Mouse (Mus musculus) embryonic facial prominence, embryonic 11.5 days (tissue): ENCODE measurements around the gene Scn7a. TPM values are rescaled to one million over a fixed set of nuclear protein-coding genes. Genes with fewer than 3 reads are reported as not detected.

Source experiments
- ATAC-seq: fragments of 200-750 bp; cut with Nextera tagmentation; replicated peaks from 2 replicates; pipeline ENCODE4 v1.8.0; 2017; ENCODE audit warnings: low read depth; ENCODE audit not compliant: insufficient number of reproducible peaks, low FRiP score, low TSS enrichment
- DNase-seq: peaks from one replicate; pipeline ENCODE4 v3.0.0-alpha.2; 2015; ENCODE audit warnings: low spot score
- H3K27ac ChIP-seq: fragments of 300-500 bp; sonication (generic); replicated peaks from 2 replicates; pipeline ENCODE4 v1.5.1; 2014; ENCODE audit warnings: mild to moderate bottlenecking, low read depth, low read length, control low read depth
- H3K27me3 ChIP-seq: fragments of 300-500 bp; sonication (generic); 2 replicates; pipeline ENCODE4 v1.6.1; 2014; ENCODE audit warnings: mild to moderate bottlenecking, low read length, moderate library complexity, mixed read lengths; ENCODE audit not compliant: control insufficient read depth, insufficient read depth
- H3K36me3 ChIP-seq: fragments of 300-500 bp; sonication (generic); replicated peaks from 2 replicates; pipeline ENCODE4 v1.6.1; 2014; ENCODE audit warnings: low read depth, mild to moderate bottlenecking, low read length, moderate library complexity, mixed read lengths; ENCODE audit not compliant: control insufficient read depth, insufficient read depth
- H3K4me1 ChIP-seq: fragments of 300-500 bp; sonication (generic); 2 replicates; pipeline ENCODE4 v1.6.1; 2014; ENCODE audit warnings: low read length, mixed read lengths; ENCODE audit not compliant: control insufficient read depth, insufficient read depth
- H3K4me2 ChIP-seq: fragments of 300-500 bp; sonication (generic); 2 replicates; pipeline ENCODE4 v1.6.1; 2014; ENCODE audit warnings: low read depth, mild to moderate bottlenecking, control low read depth, low read length, moderate library complexity
- H3K4me3 ChIP-seq: fragments of 300-500 bp; sonication (generic); 2 replicates; pipeline ENCODE4 v1.5.1; 2014; ENCODE audit warnings: low read depth, low read length, control low read depth
- H3K9ac ChIP-seq: fragments of 300-500 bp; sonication (generic); replicated peaks from 2 replicates; pipeline ENCODE4 v1.6.1; 2014; ENCODE audit warnings: mild to moderate bottlenecking, control low read depth, low read length
- H3K9me3 ChIP-seq: fragments of 300-500 bp; sonication (generic); replicated peaks from 2 replicates; pipeline ENCODE4 v1.6.1; 2016; ENCODE audit warnings: mild to moderate bottlenecking, low read length, inconsistent platforms, mixed read lengths; ENCODE audit not compliant: control insufficient read depth
- WGBS: fragments of 180-500 bp; shearing (Covaris S2); extraction: QIAGEN DNeasy Blood & Tissue Kit; methylation state at CpG from one replicate; pipeline ENCODE4 v1.1.7; 2014; 5-methylcytosine and 5-hydroxymethylcytosine counted together
- polyA plus RNA-seq: library from polyadenylated mRNA; unstranded; fragments of >200 nt; fragmentation: Nextera tagmentation; extraction: Ambion mirVana; gene quantifications from 2 replicates; pipeline ENCODE4 v1.2.1, GENCODE M21; 2014

Gene Scn7a
- polyA plus RNA-seq = 0.38 and 0.43 TPM in 2 replicates

- DNase-seq (no peak), ATAC-seq (no peak)
- WGBS = 35% methylated on average over 6 of the region's 6 CpGs
- Histone ChIP-seq H3K27ac (no peak within 1 kb of the TSS), H3K4me3 (no peak within 1 kb of the TSS), H3K9ac (no peak within 1 kb of the TSS), H3K36me3 (no peaks in the 10 kb centered on the region), H3K27me3 (no peaks in the 10 kb centered on the region), H3K4me1 (no peaks in the 10 kb centered on the region), H3K9me3 (no peaks in the 10 kb centered on the region), H3K4me2 (no peak within 1 kb of the TSS)
Observed at GRCm38 (mm10) chr2:66784765-66785164, at the start of gene Scn7a. Gene Scn7a (minus strand): TSS chr2:66784914.

- Histone ChIP-seq H3K36me3 (no peaks in the 10 kb centered on the region), H3K27me3 (no peaks in the 10 kb centered on the region), H3K27ac (no peak overlapping the region), H3K9me3 (no peaks in the 10 kb centered on the region), H3K4me3 (no peak overlapping the region), H3K9ac (no peak overlapping the region), H3K4me1 (no peaks in the 10 kb centered on the region), H3K4me2 (no peak overlapping the region)
- ATAC-seq (no peak), DNase-seq (no peak)
- WGBS = 82% methylated on average over 1 of the region's 1 CpGs
Observed at GRCm38 (mm10) chr2:66827729-66828128, 43.0 kb upstream of the Scn7a start.

GRCm38 (mm10) chr2:66819862-66820559 lies 35.3 kb upstream of the Scn7a start:
- Histone ChIP-seq H3K36me3 (no peaks in the 10 kb centered on the region), H3K4me1 (no peaks in the 10 kb centered on the region), H3K27me3 (no peaks in the 10 kb centered on the region), H3K9ac (no peak overlapping the region), H3K4me3 (no peak overlapping the region), H3K4me2 (no peak overlapping the region), H3K9me3 (no peaks in the 10 kb centered on the region), H3K27ac (no peak overlapping the region)
- DNase-seq (peak; percentile 56), ATAC-seq (no peak)
- 39% methylated on average over 7 of the region's 7 CpGs for WGBS

DNA sequence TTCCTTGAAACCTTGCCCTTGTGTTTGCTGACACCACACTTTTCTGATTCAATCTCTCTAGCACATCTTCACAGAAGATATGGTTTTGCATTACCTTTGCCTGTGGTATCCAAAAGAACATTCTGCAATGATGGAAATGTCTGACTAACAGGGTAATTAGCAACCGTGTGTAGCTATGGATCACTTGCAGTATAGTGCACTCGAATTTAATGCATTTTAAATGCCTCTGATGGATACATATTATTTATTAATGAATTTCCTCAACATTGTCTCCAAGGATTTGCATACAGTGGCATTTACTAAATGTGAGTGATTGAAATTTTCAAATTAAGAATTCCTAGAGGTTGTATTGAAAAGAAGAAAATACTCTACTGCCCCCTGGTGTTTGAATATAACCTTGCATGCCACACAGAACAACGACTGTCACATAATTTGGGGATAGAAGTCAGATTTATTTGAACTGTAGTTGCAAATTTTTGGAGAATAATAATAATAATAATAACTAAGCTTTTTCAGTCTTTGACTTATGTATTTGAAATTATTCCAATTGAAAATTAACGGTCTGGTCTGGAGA lies 15.0 kb upstream of the Scn7a start:
- Histone ChIP-seq H3K36me3 (no peaks in the 10 kb centered on the region), H3K4me3 (no peak overlapping the region), H3K9ac (no peak overlapping the region), H3K27me3 (no peaks in the 10 kb centered on the region), H3K4me1 (no peaks in the 10 kb centered on the region), H3K27ac (no peak overlapping the region), H3K9me3 (no peaks in the 10 kb centered on the region), H3K4me2 (no peak overlapping the region)
- no peak; the same call in 1 of the 2 replicates for ATAC-seq
- peak; percentile 71 for DNase-seq
- 47% methylated on average over 4 of the region's 4 CpGs for WGBS

DNA sequence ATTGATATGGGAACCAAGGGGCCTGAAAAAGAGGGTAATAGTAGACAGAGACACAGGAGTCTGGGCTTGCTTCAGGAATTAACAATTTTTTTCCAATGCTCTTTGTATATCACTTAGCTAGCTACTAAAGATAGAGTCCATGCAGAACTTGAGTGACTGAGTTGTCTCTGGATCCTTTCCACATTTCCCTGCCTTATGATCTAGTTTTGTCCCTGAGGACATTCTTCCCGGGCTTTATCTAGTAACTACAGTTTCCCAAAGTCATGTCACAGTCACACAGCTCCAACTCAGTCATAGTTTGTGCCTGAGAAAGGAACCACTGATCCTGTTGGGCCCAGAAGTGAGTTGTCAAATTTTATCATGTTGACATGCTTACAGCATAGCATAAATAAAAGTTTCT lies 12.8 kb upstream of the Scn7a start:
- WGBS = 74% methylated on average over 1 of the region's 1 CpGs
- no peaks in the 10 kb centered on the region for H3K27me3 ChIP-seq
- no peak overlapping the region for H3K4me3 ChIP-seq
- no peak for DNase-seq
- no peaks in the 10 kb centered on the region for H3K4me1 ChIP-seq
- no peak overlapping the region for H3K4me2 ChIP-seq
- H3K36me3 ChIP-seq = no peaks in the 10 kb centered on the region
- ATAC-seq = no peak
- no peaks in the 10 kb centered on the region for H3K9me3 ChIP-seq
- no peak overlapping the region for H3K9ac ChIP-seq
- H3K27ac ChIP-seq = no peak overlapping the region

DNA sequence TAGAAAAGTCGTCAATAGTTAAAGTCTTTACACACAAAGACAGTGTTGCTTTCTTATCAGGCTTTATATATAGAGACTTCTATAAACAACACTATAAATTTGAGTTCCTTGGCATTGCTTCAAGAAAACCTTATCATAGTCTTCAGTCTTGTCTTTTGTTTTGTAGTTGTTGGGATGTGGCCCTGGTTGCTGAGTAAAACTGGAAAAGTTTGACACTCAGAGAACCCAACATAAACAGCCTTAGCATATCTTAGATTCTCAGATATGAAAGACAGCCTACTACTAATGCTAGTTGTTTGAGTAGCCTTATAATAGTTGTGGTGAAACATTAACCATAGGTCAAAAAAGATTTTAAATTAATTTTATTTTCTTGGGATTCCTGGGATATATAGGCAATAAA lies 6.9 kb upstream of the Scn7a start:
- Histone ChIP-seq H3K4me3 (no peak overlapping the region), H3K9me3 (no peaks in the 10 kb centered on the region), H3K9ac (no peak overlapping the region), H3K27me3 (no peaks in the 10 kb centered on the region), H3K36me3 (no peaks in the 10 kb centered on the region), H3K4me2 (no peak overlapping the region), H3K27ac (no peak overlapping the region), H3K4me1 (no peaks in the 10 kb centered on the region)
- ATAC-seq (no peak), DNase-seq (no peak)
- WGBS = 100% methylated on average over 1 of the region's 1 CpGs

GRCm38 (mm10) chr2:66780884-66781283 lies 3.8 kb downstream of the Scn7a start:
- H3K27me3 ChIP-seq = no peaks in the 10 kb centered on the region
- 88% methylated on average over 2 of the region's 2 CpGs for WGBS
- ATAC-seq = no peak
- H3K4me3 ChIP-seq = no peak overlapping the region
- no peak overlapping the region for H3K4me2 ChIP-seq
- no peak overlapping the region for H3K27ac ChIP-seq
- H3K9me3 ChIP-seq = no peaks in the 10 kb centered on the region
- no peak for DNase-seq
- H3K9ac ChIP-seq = no peak overlapping the region
- no peaks in the 10 kb centered on the region for H3K4me1 ChIP-seq
- H3K36me3 ChIP-seq = no peaks in the 10 kb centered on the region

DNA sequence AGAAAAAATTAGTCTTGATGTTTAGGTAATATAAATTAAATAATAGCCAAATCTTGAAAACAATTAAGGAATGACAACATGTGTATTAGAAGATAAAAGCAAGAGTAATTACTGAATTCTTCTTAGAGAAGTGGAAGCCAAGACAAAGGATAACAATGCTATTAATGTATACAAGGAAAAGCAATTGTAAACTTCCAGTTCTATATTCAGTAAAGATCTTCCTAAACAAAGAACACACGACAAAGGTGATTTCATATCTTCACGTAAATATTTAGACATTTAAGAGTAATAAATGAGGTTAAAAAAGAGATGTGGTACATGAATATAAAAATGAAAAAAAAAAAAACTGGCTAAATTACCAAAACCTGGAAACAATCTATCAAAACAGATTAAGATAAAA lies 16.7 kb downstream of the Scn7a start:
- H3K27ac ChIP-seq = no peak overlapping the region
- 96% methylated on average over 2 of the region's 2 CpGs for WGBS
- H3K4me2 ChIP-seq = no peak overlapping the region
- DNase-seq (no peak), ATAC-seq (no peak)
- no peaks in the 10 kb centered on the region for H3K27me3 ChIP-seq
- no peaks in the 10 kb centered on the region for H3K36me3 ChIP-seq
- no peaks in the 10 kb centered on the region for H3K4me1 ChIP-seq
- no peak overlapping the region for H3K9ac ChIP-seq
- H3K4me3 ChIP-seq = no peak overlapping the region
- H3K9me3 ChIP-seq = no peaks in the 10 kb centered on the region
